22 mouse cellular contexts compared by ENCODE assay signal in the genomic region with DNA sequence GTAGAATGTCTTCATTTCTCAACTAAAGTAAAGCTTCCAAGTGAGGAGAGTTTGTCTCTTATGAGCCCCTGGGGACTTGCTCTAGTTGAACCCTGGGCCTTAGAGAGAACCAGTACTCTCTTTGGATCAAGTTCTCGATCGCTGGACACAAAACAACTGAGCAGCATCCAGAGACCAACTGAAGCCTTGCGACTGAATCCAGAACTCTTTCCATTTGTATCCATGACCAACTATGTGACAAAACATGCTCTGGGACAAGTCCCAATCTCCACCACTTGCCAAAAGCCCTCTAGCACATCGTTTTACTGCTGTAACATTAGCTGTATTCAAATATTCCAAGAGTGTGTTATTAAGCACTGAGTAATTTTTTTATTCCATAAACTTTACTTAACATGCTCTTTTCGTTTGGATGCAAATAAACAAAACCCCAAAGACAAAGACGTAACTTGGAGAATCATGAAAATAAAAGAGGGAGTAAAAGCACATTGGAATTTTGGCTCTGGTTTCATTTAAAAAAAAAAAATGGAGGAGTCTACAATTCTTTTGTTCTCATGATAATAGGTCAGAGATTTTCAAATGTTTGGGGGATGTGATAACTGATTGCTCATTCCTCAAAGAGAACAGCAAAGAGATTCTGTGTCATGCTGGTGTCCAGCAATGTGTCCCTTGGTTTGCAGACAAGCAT.
DNase-seq lines count a peak whose midpoint lies in the region; ATAC-seq and TF ChIP-seq lines count a peak whose summit lies in the region.
"Had no signal": no experiment of that assay in that cellular context is flagged by ENCODE, and none has a peak within 500 bp of the region (broad histone marks: within the 10 kb centered on the region; RNA-seq: fewer than 3 reads in every experiment).

No protein-coding gene starts in this region.

- no peak overlapping the region for H3K9ac ChIP-seq in embryonic facial prominence, embryonic 14.5 days (ENCODE audit: low read depth, low read length)
- H3K9ac ChIP-seq in lung, embryonic 16.5 days (ENCODE audit: low read length), result no peak overlapping the region
- H3K9ac ChIP-seq: embryonic facial prominence, embryonic 12.5 days; forebrain, embryonic 15.5 days; heart, embryonic 15.5 days; hindbrain, embryonic 14.5 days; liver, embryonic 12.5 days had no signal

- DNase-seq in embryonic facial prominence, embryonic 14.5 days (ENCODE audit: low spot score), result peak; percentile 29
- DNase-seq in embryonic facial prominence, embryonic 10.5 days (ENCODE audit: low spot score), result no peak
- no peak for DNase-seq in lung, postnatal 36 days
- peak; percentile 97 for DNase-seq in Muller cell, postnatal 12 days (ENCODE audit: inconsistent ontology term)
- peak; percentile 15 to 38 for DNase-seq in heart, adult 9 months (ENCODE audit: low spot score in 2 of 2)
- no peak for DNase-seq in layer of hippocampus, adult 2 months (ENCODE audit: low spot score in 2 of 2)
- DNase-seq in frontal cortex, postnatal 10 days (ENCODE audit: low spot score in 2 of 2), result no peak
- DNase-seq: adrenal gland, adult 8-10 months; cerebellum, adult 9-10 months; kidney, adult 9 months; kidney, postnatal 36 days; right cerebral cortex, adult 18-20 months; thymus, postnatal 36 days had no signal

- H3K4me1 ChIP-seq in embryonic facial prominence, embryonic 14.5 days (ENCODE audit: control insufficient read depth, insufficient read depth, low read length), result peaks cover 8% of the 10 kb centered on the region; the same call in 1 of the 2 replicates
- H3K4me1 ChIP-seq in embryonic facial prominence, embryonic 10.5 days, result peaks cover 3% of the 10 kb centered on the region; the same call in 1 of the 2 replicates
- H3K4me1 ChIP-seq in lung, embryonic 16.5 days (replicated peaks; ENCODE audit: control insufficient read depth, insufficient read depth, low read length), result peaks cover 16% of the 10 kb centered on the region
- H3K4me1 ChIP-seq: embryonic facial prominence, embryonic 12.5 days; forebrain, embryonic 15.5 days; liver, embryonic 12.5 days had no signal

- WGBS in embryonic facial prominence, embryonic 14.5 days, result 70% methylated on average over 6 of the region's 6 CpGs
- 87% methylated on average over 6 of the region's 6 CpGs for WGBS in embryonic facial prominence, embryonic 10.5 days
- 53% methylated on average over 6 of the region's 6 CpGs for WGBS in lung, embryonic 16.5 days

- H3K27me3 ChIP-seq in embryonic facial prominence, embryonic 14.5 days (replicated peaks; ENCODE audit: control insufficient read depth, insufficient read depth, low read length), result no peaks in the 10 kb centered on the region
- no peaks in the 10 kb centered on the region for H3K27me3 ChIP-seq in embryonic facial prominence, embryonic 10.5 days (replicated peaks; ENCODE audit: low read depth, poor library complexity, severe bottlenecking)
- H3K27me3 ChIP-seq in lung, embryonic 16.5 days (ENCODE audit: control insufficient read depth, insufficient read depth, low read depth, low read length), result no peaks in the 10 kb centered on the region
- H3K27me3 ChIP-seq: embryonic facial prominence, embryonic 12.5 days; forebrain, embryonic 15.5 days; heart, embryonic 15.5 days; liver, embryonic 12.5 days; Patski had no signal

- no peak overlapping the region for H3K4me2 ChIP-seq in embryonic facial prominence, embryonic 14.5 days (ENCODE audit: low read depth, low read length)
- no peak overlapping the region for H3K4me2 ChIP-seq in lung, embryonic 16.5 days (ENCODE audit: low read depth, low read length)
- H3K4me2 ChIP-seq: embryonic facial prominence, embryonic 12.5 days; forebrain, embryonic 15.5 days; heart, embryonic 15.5 days; hindbrain, embryonic 14.5 days; liver, embryonic 12.5 days had no signal

- 0 out of 2 replicates have a peak overlapping the region, but pooled peaks have one; percentile 8 for H3K27ac ChIP-seq in embryonic facial prominence, embryonic 14.5 days (replicated peaks; ENCODE audit: low read depth, low read length)
- H3K27ac ChIP-seq in embryonic facial prominence, embryonic 10.5 days (replicated peaks), result no peak overlapping the region
- peak overlapping the region; percentile 43; the same call in 1 of the 2 replicates for H3K27ac ChIP-seq in lung, embryonic 16.5 days (ENCODE audit: low read length)
- no peak overlapping the region for H3K27ac ChIP-seq in layer of hippocampus, adult 2 months
- H3K27ac ChIP-seq: embryonic facial prominence, embryonic 12.5 days; forebrain, embryonic 15.5 days; heart, embryonic 15.5 days; hindbrain, embryonic 14.5 days; liver, embryonic 12.5 days; macrophage; midbrain, embryonic 10.5 days had no signal

- H3K4me3 ChIP-seq in embryonic facial prominence, embryonic 14.5 days (ENCODE audit: low read depth, low read length), result no peak overlapping the region
- no peak overlapping the region for H3K4me3 ChIP-seq in embryonic facial prominence, embryonic 10.5 days
- H3K4me3 ChIP-seq in lung, embryonic 16.5 days (ENCODE audit: low read length), result no peak overlapping the region
- no peak overlapping the region for H3K4me3 ChIP-seq in layer of hippocampus, adult 2 months
- H3K4me3 ChIP-seq: embryonic facial prominence, embryonic 12.5 days; forebrain, embryonic 15.5 days; heart, embryonic 15.5 days; liver, embryonic 12.5 days; midbrain, embryonic 10.5 days had no signal

- H3K36me3 ChIP-seq in embryonic facial prominence, embryonic 14.5 days (ENCODE audit: control insufficient read depth, insufficient read depth, low read length), result no peaks in the 10 kb centered on the region
- no peaks in the 10 kb centered on the region for H3K36me3 ChIP-seq in embryonic facial prominence, embryonic 10.5 days (replicated peaks)
- H3K36me3 ChIP-seq in lung, embryonic 16.5 days (ENCODE audit: control insufficient read depth, insufficient read depth, low read length), result no peaks in the 10 kb centered on the region
- H3K36me3 ChIP-seq: embryonic facial prominence, embryonic 12.5 days; forebrain, embryonic 15.5 days; heart, embryonic 15.5 days; liver, embryonic 12.5 days; midbrain, embryonic 10.5 days had no signal

- H3K9me3 ChIP-seq in embryonic facial prominence, embryonic 14.5 days (ENCODE audit: control insufficient read depth, low read length), result no peaks in the 10 kb centered on the region
- H3K9me3 ChIP-seq in embryonic facial prominence, embryonic 10.5 days, result no peaks in the 10 kb centered on the region
- H3K9me3 ChIP-seq in lung, embryonic 16.5 days (ENCODE audit: control insufficient read depth, low read length), result no peaks in the 10 kb centered on the region
- H3K9me3 ChIP-seq: embryonic facial prominence, embryonic 12.5 days; forebrain, embryonic 15.5 days; heart, embryonic 15.5 days; liver, embryonic 12.5 days; midbrain, embryonic 10.5 days had no signal

- no peak for TF ChIP-seq CTCF in layer of hippocampus, adult 2 months (conservative IDR thresholded peaks at IDR 0.05)

- no peak for ATAC-seq in embryonic facial prominence, embryonic 14.5 days (ENCODE audit: low read depth)
- ATAC-seq in lung, embryonic 16.5 days (ENCODE audit: low read depth), result peak; percentile 29; the same call in 1 of the 2 replicates
- ATAC-seq: liver, embryonic 12.5 days; Patski had no signal

Comparison
In these comparisons a context has a peak if more than half of its experiments do, and no peak if none do; other contexts are left out.
1. DNase-seq: peak in embryonic facial prominence, embryonic 14.5 days (single experiment), Muller cell, postnatal 12 days (single experiment) and heart, adult 9 months (2 of 2); none in embryonic facial prominence, embryonic 10.5 days (single experiment), lung, postnatal 36 days (single experiment), layer of hippocampus, adult 2 months (0 of 2) and frontal cortex, postnatal 10 days (0 of 2).
2. H3K27ac ChIP-seq: peak in embryonic facial prominence, embryonic 14.5 days (single experiment) and lung, embryonic 16.5 days (single experiment); none in embryonic facial prominence, embryonic 10.5 days (single experiment) and layer of hippocampus, adult 2 months (single experiment).